Mouse (Mus musculus): ENCODE results near the gene Prdm1. TPM values are rescaled to one million over a fixed set of nuclear protein-coding genes. Genes with fewer than 3 reads are reported as not detected.

Prdm1 gene
- polyA plus RNA-seq, 1 experiment, result 8.3 TPM

DNA sequence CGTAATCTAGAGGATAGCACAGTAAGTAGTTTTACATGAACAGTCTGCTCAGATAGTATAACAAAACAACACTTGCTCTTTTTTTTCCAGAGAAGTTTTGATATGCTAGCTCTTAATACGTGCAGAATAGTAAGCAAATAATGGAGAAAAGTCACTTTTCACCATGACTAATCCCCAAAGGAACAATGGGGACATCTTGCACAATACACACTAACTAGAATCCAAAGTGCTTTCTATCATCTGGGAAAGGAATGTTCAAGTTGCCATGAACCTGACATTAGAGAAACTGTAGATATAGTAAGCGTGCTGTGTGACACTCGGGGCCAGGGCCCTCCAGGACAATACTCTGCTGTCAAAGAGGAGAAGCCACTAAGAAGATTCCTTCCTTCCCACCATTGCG, 15.2 kb downstream of the Prdm1 start:
- Histone ChIP-seq H3K36me3 (ENCODE audit: control insufficient read depth, insufficient read depth, low read length) (no peaks in the 10 kb centered on the region), H3K4me3 (ENCODE audit: low read depth, low read length) (no peak overlapping the region), H3K27me3 (ENCODE audit: control insufficient read depth, insufficient read depth, low read length) (no peaks in the 10 kb centered on the region), H3K27ac (ENCODE audit: insufficient read depth, low read depth, low read length) (no peak overlapping the region), H3K4me1 (ENCODE audit: control insufficient read depth, insufficient read depth, insufficient read length, low read length) (no peaks in the 10 kb centered on the region)
- TF ChIP-seq POLR2A (IDR thresholded peaks at IDR 0.05; ENCODE audit: low read depth, low read length) (no peak), CTCF (IDR thresholded peaks at IDR 0.05; ENCODE audit: extremely low read depth, insufficient read length, insufficient replicate concordance, low read depth, low read length) (no peak)
- WGBS, result 94% methylated on average over 5 of the region's 5 CpGs

DNA sequence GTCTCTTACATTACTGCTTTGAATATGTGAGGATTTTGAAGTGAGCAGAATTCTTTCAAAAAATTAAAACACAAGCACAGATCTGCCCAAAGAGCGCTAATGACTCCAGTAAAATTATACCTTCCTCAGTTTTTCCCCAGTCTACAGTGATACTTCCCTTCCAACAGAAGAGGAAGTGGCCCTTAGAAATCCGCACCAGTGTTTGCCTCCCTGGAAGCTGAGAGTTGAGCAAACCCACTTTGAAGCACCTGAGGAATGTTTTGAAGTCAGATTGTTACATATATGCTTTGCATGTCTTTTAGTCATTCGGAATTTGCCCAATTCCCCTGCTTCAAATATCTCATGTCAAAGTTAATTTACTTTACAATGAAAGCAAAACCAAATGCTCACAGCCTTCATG, 17.3 kb downstream of the Prdm1 start:
- TF ChIP-seq POLR2A (IDR thresholded peaks at IDR 0.05; ENCODE audit: low read depth, low read length) (no peak), CTCF (IDR thresholded peaks at IDR 0.05; ENCODE audit: extremely low read depth, insufficient read length, insufficient replicate concordance, low read depth, low read length) (no peak)
- no peaks in the 10 kb centered on the region for H3K4me1 ChIP-seq (ENCODE audit: control insufficient read depth, insufficient read depth, insufficient read length, low read length)
- 87% methylated on average over 3 of the region's 3 CpGs for WGBS
- H3K4me3 ChIP-seq (ENCODE audit: low read depth, low read length), result no peak overlapping the region
- no peaks in the 10 kb centered on the region for H3K36me3 ChIP-seq (ENCODE audit: control insufficient read depth, insufficient read depth, low read length)
- no peak overlapping the region for H3K27ac ChIP-seq (ENCODE audit: insufficient read depth, low read depth, low read length)
- H3K27me3 ChIP-seq (ENCODE audit: control insufficient read depth, insufficient read depth, low read length), result no peaks in the 10 kb centered on the region

DNA sequence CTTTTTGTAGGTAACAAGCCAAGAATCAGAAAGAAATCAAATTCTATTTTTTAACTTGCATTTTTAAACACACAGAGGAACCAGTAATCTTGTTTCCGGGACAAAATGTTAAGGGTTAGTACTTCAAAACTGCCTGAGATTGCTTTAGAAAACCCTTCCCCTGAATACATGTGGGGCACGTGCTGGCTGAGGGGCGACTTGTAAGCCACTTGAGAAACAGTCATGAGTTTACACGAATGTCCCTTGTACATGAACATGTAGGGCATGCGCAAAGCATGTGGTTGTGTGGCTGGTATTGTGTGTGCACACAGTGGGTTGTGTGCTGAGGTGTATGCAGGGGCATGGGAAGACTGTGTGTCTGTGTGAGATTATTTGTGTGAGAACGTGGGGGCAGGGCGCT, 19.7 kb downstream of the Prdm1 start:
- WGBS, result 93% methylated on average over 7 of the region's 7 CpGs
- H3K27ac ChIP-seq (ENCODE audit: insufficient read depth, low read depth, low read length), result no peak overlapping the region
- H3K27me3 ChIP-seq (ENCODE audit: control insufficient read depth, insufficient read depth, low read length), result no peaks in the 10 kb centered on the region
- H3K36me3 ChIP-seq (ENCODE audit: control insufficient read depth, insufficient read depth, low read length), result no peaks in the 10 kb centered on the region
- no peaks in the 10 kb centered on the region for H3K4me1 ChIP-seq (ENCODE audit: control insufficient read depth, insufficient read depth, insufficient read length, low read length)
- no peak overlapping the region for H3K4me3 ChIP-seq (ENCODE audit: low read depth, low read length)
- TF ChIP-seq CTCF (IDR thresholded peaks at IDR 0.05; ENCODE audit: extremely low read depth, insufficient read length, insufficient replicate concordance, low read depth, low read length) (no peak), POLR2A (IDR thresholded peaks at IDR 0.05; ENCODE audit: low read depth, low read length) (no peak)

DNA sequence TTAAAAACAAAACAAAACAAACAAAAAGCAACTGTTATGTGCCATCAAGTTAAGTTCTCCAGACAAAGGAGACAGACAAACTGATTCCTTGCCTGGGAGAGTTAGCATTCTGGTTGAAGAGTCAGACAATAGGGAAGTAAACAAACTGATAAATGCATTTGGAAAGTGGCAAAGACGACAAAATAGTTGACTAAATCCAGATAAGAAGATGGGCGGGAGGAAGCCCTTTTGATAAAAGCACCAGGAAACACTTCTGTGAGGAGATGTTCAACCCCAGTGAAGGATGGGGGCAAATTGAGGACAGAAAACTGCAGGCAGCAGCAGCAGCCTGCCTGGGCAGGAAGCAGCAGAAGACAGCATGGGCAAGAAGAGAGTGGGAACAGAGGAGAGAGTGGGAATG, 20.3 kb downstream of the Prdm1 start:
- Histone ChIP-seq H3K27me3 (ENCODE audit: control insufficient read depth, insufficient read depth, low read length) (no peaks in the 10 kb centered on the region), H3K4me1 (ENCODE audit: control insufficient read depth, insufficient read depth, insufficient read length, low read length) (no peaks in the 10 kb centered on the region), H3K4me3 (ENCODE audit: low read depth, low read length) (no peak overlapping the region), H3K36me3 (ENCODE audit: control insufficient read depth, insufficient read depth, low read length) (no peaks in the 10 kb centered on the region), H3K27ac (ENCODE audit: insufficient read depth, low read depth, low read length) (no peak overlapping the region)
- WGBS, result 35% methylated on average over 2 of the region's 2 CpGs
- TF ChIP-seq CTCF (IDR thresholded peaks at IDR 0.05; ENCODE audit: extremely low read depth, insufficient read length, insufficient replicate concordance, low read depth, low read length) (no peak), POLR2A (IDR thresholded peaks at IDR 0.05; ENCODE audit: low read depth, low read length) (no peak)

DNA sequence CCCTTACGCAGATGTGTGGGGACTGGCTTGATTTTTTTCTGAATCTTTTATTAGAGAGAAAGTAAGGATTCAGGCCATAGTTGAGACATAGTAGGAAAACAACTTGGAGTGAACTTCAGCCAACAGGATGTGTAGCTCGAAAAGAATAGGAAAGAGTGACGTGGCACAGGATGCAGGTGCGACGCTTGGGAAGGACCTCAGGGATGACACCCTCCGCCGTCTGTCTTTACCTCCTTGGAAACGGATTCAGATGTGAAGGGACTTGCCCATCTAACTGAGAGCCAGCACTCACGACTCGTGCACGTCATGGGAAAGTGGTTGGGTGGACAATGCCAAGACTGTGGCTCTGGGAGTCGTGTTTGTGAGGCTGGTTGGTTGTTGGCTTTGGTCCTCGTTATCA, 25.4 kb downstream of the Prdm1 start:
- Histone ChIP-seq H3K4me3 (ENCODE audit: low read depth, low read length) (no peak overlapping the region), H3K4me1 (ENCODE audit: control insufficient read depth, insufficient read depth, insufficient read length, low read length) (no peaks in the 10 kb centered on the region), H3K36me3 (ENCODE audit: control insufficient read depth, insufficient read depth, low read length) (no peaks in the 10 kb centered on the region), H3K27me3 (ENCODE audit: control insufficient read depth, insufficient read depth, low read length) (no peaks in the 10 kb centered on the region), H3K27ac (ENCODE audit: insufficient read depth, low read depth, low read length) (no peak overlapping the region)
- WGBS, result 84% methylated on average over 13 of the region's 13 CpGs
- TF ChIP-seq POLR2A (IDR thresholded peaks at IDR 0.05; ENCODE audit: low read depth, low read length) (no peak), CTCF (IDR thresholded peaks at IDR 0.05; ENCODE audit: extremely low read depth, insufficient read length, insufficient replicate concordance, low read depth, low read length) (no peak)

DNA sequence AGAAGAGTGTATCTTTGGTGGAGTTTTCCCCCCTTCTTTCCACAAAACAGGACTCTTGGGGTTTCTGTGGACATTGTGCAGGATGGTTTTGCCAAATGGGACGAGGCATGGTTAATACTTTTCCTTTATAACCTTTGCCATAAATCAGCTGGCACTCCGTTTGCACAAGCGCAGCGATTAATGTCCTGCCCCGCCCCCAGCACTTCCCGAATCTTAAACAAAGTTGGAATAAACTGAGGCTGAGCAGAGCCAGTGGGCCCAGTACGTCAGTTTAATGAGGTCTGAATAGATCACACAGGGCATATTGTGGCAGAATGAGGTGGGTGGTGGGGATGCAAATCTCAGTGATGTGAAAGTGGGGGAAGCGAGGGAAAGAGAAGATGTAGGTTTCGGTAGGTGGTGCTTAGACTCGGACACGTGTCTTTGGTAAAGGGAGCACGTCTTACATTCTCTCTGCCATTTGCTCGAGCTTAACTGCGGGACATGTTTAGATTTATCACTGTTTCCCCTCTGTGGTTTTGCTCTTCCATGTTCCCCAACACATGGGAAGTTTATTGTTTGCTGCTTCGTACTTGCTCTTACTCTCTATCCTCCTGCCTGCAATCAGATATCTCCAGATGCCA, 28.3 kb downstream of the Prdm1 start:
- no peak overlapping the region for H3K4me3 ChIP-seq (ENCODE audit: low read depth, low read length)
- no peaks in the 10 kb centered on the region for H3K36me3 ChIP-seq (ENCODE audit: control insufficient read depth, insufficient read depth, low read length)
- no peak for TF ChIP-seq POLR2A (IDR thresholded peaks at IDR 0.05; ENCODE audit: low read depth, low read length)
- TF ChIP-seq CTCF (IDR thresholded peaks at IDR 0.05; ENCODE audit: extremely low read depth, insufficient read length, insufficient replicate concordance, low read depth, low read length), result no peak
- no peaks in the 10 kb centered on the region; the same call in 1 of the 2 replicates for H3K27me3 ChIP-seq (ENCODE audit: control insufficient read depth, insufficient read depth, low read length)
- H3K4me1 ChIP-seq (ENCODE audit: control insufficient read depth, insufficient read depth, insufficient read length, low read length), result no peaks in the 10 kb centered on the region
- no peak overlapping the region for H3K27ac ChIP-seq (ENCODE audit: insufficient read depth, low read depth, low read length)
- 45% methylated on average over 15 of the region's 15 CpGs for WGBS

DNA sequence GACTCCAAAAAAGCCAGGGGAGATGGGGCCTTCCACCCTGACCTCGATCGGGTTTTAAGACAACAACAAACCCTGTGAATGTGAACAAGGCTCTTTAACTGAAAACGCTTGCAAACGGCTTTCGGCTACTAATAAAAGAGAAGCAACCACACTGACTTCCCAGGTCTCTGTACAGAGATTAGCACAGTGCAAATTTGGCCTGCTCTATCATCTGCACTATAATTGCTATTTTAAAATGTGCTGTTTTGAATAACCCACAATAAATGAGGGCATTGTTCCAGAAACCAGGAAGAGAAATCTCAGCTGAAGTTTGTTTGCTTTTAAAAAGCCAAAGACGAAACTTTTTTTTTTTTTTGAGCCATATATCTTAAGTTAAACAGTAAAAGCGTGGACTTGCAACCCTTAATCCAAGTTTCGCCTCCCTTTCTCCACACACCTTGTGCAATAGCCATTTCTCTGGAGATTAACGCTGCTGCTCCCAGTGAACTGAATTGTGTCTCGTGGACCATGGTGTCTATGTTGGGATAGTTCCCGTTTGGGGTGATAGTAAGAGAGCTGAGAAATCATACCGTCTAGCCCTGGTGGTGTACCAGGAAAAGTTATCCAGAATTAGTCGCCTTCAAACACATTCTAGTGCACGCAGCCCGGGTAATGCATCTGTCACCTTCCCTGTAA, 34.3 kb downstream of the Prdm1 start:
- Histone ChIP-seq H3K27ac (ENCODE audit: insufficient read depth, low read depth, low read length) (no peak overlapping the region; the same call in 1 of the 2 replicates), H3K4me1 (ENCODE audit: control insufficient read depth, insufficient read depth, insufficient read length, low read length) (peaks cover 14% of the 10 kb centered on the region; the same call in 1 of the 2 replicates), H3K36me3 (ENCODE audit: control insufficient read depth, insufficient read depth, low read length) (no peaks in the 10 kb centered on the region), H3K27me3 (ENCODE audit: control insufficient read depth, insufficient read depth, low read length) (no peaks in the 10 kb centered on the region; the same call in 1 of the 2 replicates), H3K4me3 (ENCODE audit: low read depth, low read length) (no peak overlapping the region)
- no peak for TF ChIP-seq POLR2A (IDR thresholded peaks at IDR 0.05; ENCODE audit: low read depth, low read length)
- TF ChIP-seq CTCF (IDR thresholded peaks at IDR 0.05; ENCODE audit: extremely low read depth, insufficient read length, insufficient replicate concordance, low read depth, low read length), result no peak
- 26% methylated on average over 15 of the region's 15 CpGs for WGBS

All from small intestine, adult 2 months (tissue).